Mouse (Mus musculus): ENCODE measurements at regions not wholly inside any gene's neighbourhood (a gene's known extent, or its start where the extent isn't known, plus 50 kb on each side); places are given as distances from the start of the nearest gene placed in this dataset.
"Not testable (repeated sequence)": the region's sequence is repeated elsewhere in the genome, so short reads cannot be mapped to it uniquely, and the experiment has no call there.

DNA sequence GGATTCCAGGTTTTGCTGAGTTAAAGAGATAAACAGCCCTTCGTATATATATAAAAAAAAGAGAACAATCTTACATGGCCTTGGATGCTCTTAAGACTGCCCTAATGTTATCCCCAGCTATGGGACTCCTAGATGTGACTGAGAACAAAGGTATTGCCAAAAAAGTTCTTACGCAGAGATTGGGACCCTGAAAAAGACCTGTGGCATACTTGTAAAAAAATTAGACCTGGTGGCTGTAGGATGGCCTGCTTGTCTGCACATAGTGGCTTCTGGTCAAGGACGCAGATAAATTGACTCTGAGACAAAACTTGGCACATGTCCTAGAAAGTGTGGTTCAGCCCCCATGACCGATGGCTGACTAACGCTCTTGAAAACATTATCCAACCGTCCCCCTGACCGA lies 283.1 kb downstream of the Mtrr start:
- H3K4me3 ChIP-seq; DNase-seq (ENCODE audit: extremely low spot score in 1 of 2, low spot score in 2 of 2); H3K27ac ChIP-seq; intact Hi-C loops (cut with DNase I): not testable (repeated sequence)

DNA sequence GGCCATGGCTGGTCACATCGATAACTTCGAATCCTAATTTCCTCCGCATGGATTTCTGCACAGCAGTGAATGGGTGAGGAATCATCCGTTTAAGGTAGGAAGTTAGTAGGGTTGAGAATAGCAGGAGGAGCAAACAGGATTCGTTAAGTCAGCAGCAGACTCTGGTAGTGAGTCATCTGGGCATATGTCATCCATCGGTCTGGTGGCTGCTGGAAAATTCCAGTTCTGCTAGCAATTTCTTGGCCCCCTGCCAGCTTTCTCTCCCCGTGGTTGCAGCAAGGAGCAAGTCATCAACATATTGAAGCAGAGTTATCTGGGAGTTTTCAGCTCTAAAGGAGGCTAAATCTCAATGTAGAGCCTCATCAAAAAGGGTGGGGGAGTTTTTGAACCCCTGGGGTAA lies 323.7 kb downstream of the Mtrr start:
- peak in 1 of 2 experiments; percentile 11 for DNase-seq (ENCODE audit: extremely low spot score in 1 of 2, low spot score in 2 of 2)
- H3K27ac ChIP-seq, H3K4me3 ChIP-seq: not testable (repeated sequence)
- intact Hi-C loops (cut with DNase I) = loop anchor here (10.0 kb wide), 1 partner anchor 153 kb away; no protein-coding TSS in a partner anchor
